Mouse (Mus musculus) hindbrain, embryonic 12.5 days (tissue): ENCODE measurements at regions not wholly inside any gene's neighbourhood (a gene's known extent, or its start where the extent isn't known, plus 50 kb on each side); places are given as distances from the start of the nearest gene placed in this dataset.
A peak's percentile ranks its signal among the peaks of the same experiment; 100 is the strongest.

Experiments used
- ATAC-seq: fragments of 200-750 bp; cut with Nextera tagmentation; 2 replicates; pipeline ENCODE4 v1.8.0; 2017; ENCODE audit warnings: moderate TSS enrichment; ENCODE audit not compliant: low FRiP score
- H3K27ac ChIP-seq: fragments of 300-500 bp; sonication (generic); 2 replicates; pipeline ENCODE4 v1.5.1; 2016; ENCODE audit warnings: mild to moderate bottlenecking
- H3K27me3 ChIP-seq: fragments of 300-500 bp; sonication (generic); 2 replicates; pipeline ENCODE4 v1.6.1; 2016; ENCODE audit warnings: mild to moderate bottlenecking
- H3K36me3 ChIP-seq: fragments of 300-500 bp; sonication (generic); 2 replicates; pipeline ENCODE4 v1.6.1; 2016; ENCODE audit warnings: mild to moderate bottlenecking
- H3K4me1 ChIP-seq: fragments of 300-500 bp; sonication (generic); 2 replicates; pipeline ENCODE4 v1.6.1; 2016
- H3K4me2 ChIP-seq: fragments of 300-500 bp; sonication (generic); replicated peaks from 2 replicates; pipeline ENCODE4 v1.6.1; 2016; ENCODE audit warnings: mild to moderate bottlenecking
- H3K4me3 ChIP-seq: fragments of 300-500 bp; sonication (generic); 2 replicates; pipeline ENCODE4 v1.5.1; 2016; ENCODE audit warnings: mild to moderate bottlenecking
- H3K9ac ChIP-seq: fragments of 300-500 bp; sonication (generic); 2 replicates; pipeline ENCODE4 v1.6.1; 2016; ENCODE audit warnings: mild to moderate bottlenecking, moderate library complexity
- H3K9me3 ChIP-seq: fragments of 300-500 bp; sonication (generic); replicated peaks from 2 replicates; pipeline ENCODE4 v1.6.1; 2016; ENCODE audit warnings: mild to moderate bottlenecking
- WGBS: fragments of 180-500 bp; shearing (Covaris S2); methylation state at CpG from one replicate; pipeline ENCODE4 v1.1.7; 2016; 5-methylcytosine and 5-hydroxymethylcytosine counted together

DNA sequence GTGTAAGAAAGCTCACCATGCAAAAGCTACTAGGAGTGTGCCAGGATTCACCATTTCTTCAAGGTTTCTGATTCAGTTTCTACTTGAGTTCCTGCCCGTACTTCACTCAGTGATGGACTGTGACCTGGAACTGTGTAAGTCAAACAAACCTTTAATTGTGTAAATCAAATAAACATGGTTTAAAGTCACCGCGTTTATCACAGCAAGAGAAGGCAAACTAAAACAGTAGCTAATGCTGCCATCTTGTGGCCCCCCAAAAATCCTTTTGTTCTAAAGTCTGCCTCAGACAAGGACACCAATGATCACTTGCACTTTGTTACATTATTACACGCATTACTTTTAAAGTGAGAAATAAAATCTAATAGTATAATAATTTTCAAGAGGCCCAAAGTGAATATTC lies 63.6 kb upstream of the Dcx start:
- Histone ChIP-seq H3K27ac (no peak overlapping the region), H3K4me3 (no peak overlapping the region), H3K27me3 (no peaks in the 10 kb centered on the region), H3K36me3 (no peaks in the 10 kb centered on the region), H3K9me3 (no peaks in the 10 kb centered on the region), H3K4me1 (no peaks in the 10 kb centered on the region), H3K4me2 (0 out of 2 replicates have a peak overlapping the region, but pooled peaks have one; percentile 26), H3K9ac (no peak overlapping the region)
- WGBS: 25% methylated on average over 4 of the region's 4 CpGs
- ATAC-seq: no peak
